Mouse (Mus musculus): ENCODE measurements around the gene Hoxb13. TPM values are rescaled to one million over a fixed set of nuclear protein-coding genes. Genes with fewer than 3 reads are reported as not detected.

Hoxb13 gene
- polyA plus RNA-seq, 1 experiment: not detected

GRCm38 (mm10) chr11:96187321-96187720, 6.8 kb upstream of the Hoxb13 start:
- Histone ChIP-seq H3K4me1 (ENCODE audit: control insufficient read depth, insufficient read depth, low read length) (no peaks in the 10 kb centered on the region), H3K4me3 (ENCODE audit: insufficient read depth, low read length) (no peak overlapping the region), H3K27ac (ENCODE audit: insufficient read depth, low read depth, low read length) (no peak overlapping the region)
- TF ChIP-seq CTCF (IDR thresholded peaks at IDR 0.05; ENCODE audit: low read depth, low read length) (no peak), POLR2A (IDR thresholded peaks at IDR 0.05; ENCODE audit: borderline replicate concordance, low read depth, low read length) (no peak)

- no peak for TF ChIP-seq POLR2A (IDR thresholded peaks at IDR 0.05; ENCODE audit: borderline replicate concordance, low read depth, low read length)
- no peak for TF ChIP-seq CTCF (IDR thresholded peaks at IDR 0.05; ENCODE audit: low read depth, low read length)
- no peak overlapping the region for H3K27ac ChIP-seq (ENCODE audit: insufficient read depth, low read depth, low read length)
- H3K4me3 ChIP-seq (ENCODE audit: insufficient read depth, low read length): no peak overlapping the region
- H3K4me1 ChIP-seq (ENCODE audit: control insufficient read depth, insufficient read depth, low read length): no peaks in the 10 kb centered on the region
Measured at GRCm38 (mm10) chr11:96189810-96190522, 4.2 kb upstream of the Hoxb13 start.

GRCm38 (mm10) chr11:96191132-96191531, 3.0 kb upstream of the Hoxb13 start:
- Histone ChIP-seq H3K4me1 (ENCODE audit: control insufficient read depth, insufficient read depth, low read length) (no peaks in the 10 kb centered on the region), H3K27ac (ENCODE audit: insufficient read depth, low read depth, low read length) (no peak overlapping the region), H3K4me3 (ENCODE audit: insufficient read depth, low read length) (no peak overlapping the region)
- TF ChIP-seq CTCF (IDR thresholded peaks at IDR 0.05; ENCODE audit: low read depth, low read length) (no peak), POLR2A (IDR thresholded peaks at IDR 0.05; ENCODE audit: borderline replicate concordance, low read depth, low read length) (no peak)

GRCm38 (mm10) chr11:96194401-96194710, 240 bp downstream of the Hoxb13 start:
- Histone ChIP-seq H3K27ac (ENCODE audit: insufficient read depth, low read depth, low read length) (no peak overlapping the region), H3K4me1 (ENCODE audit: control insufficient read depth, insufficient read depth, low read length) (no peaks in the 10 kb centered on the region), H3K4me3 (ENCODE audit: insufficient read depth, low read length) (no peak overlapping the region)
- TF ChIP-seq CTCF (IDR thresholded peaks at IDR 0.05; ENCODE audit: low read depth, low read length) (no peak), POLR2A (IDR thresholded peaks at IDR 0.05; ENCODE audit: borderline replicate concordance, low read depth, low read length) (no peak)

- TF ChIP-seq POLR2A (IDR thresholded peaks at IDR 0.05; ENCODE audit: borderline replicate concordance, low read depth, low read length) (no peak), CTCF (IDR thresholded peaks at IDR 0.05; ENCODE audit: low read depth, low read length) (no peak)
- Histone ChIP-seq H3K27ac (ENCODE audit: insufficient read depth, low read depth, low read length) (no peak overlapping the region), H3K4me3 (ENCODE audit: insufficient read depth, low read length) (no peak overlapping the region)
Measured at GRCm38 (mm10) chr11:96194961-96195640, 985 bp downstream of the Hoxb13 start.

GRCm38 (mm10) chr11:96195769-96196280, 1.7 kb downstream of the Hoxb13 start:
- Histone ChIP-seq H3K27ac (ENCODE audit: insufficient read depth, low read depth, low read length) (no peak overlapping the region), H3K4me3 (ENCODE audit: insufficient read depth, low read length) (no peak overlapping the region), H3K4me1 (ENCODE audit: control insufficient read depth, insufficient read depth, low read length) (no peaks in the 10 kb centered on the region; the same call in 1 of the 2 replicates)
- TF ChIP-seq CTCF (IDR thresholded peaks at IDR 0.05; ENCODE audit: low read depth, low read length) (no peak), POLR2A (IDR thresholded peaks at IDR 0.05; ENCODE audit: borderline replicate concordance, low read depth, low read length) (no peak)

More at GRCm38 (mm10) chr11:96194961-96195640, 985 bp downstream of the Hoxb13 start:
- no peaks in the 10 kb centered on the region; the same call in 1 of the 2 replicates for H3K4me1 ChIP-seq (ENCODE audit: control insufficient read depth, insufficient read depth, low read length)

- Histone ChIP-seq H3K4me1 (ENCODE audit: control insufficient read depth, insufficient read depth, low read length) (no peaks in the 10 kb centered on the region; the same call in 1 of the 2 replicates), H3K4me3 (ENCODE audit: insufficient read depth, low read length) (no peak overlapping the region), H3K27ac (ENCODE audit: insufficient read depth, low read depth, low read length) (no peak overlapping the region)
- TF ChIP-seq CTCF (IDR thresholded peaks at IDR 0.05; ENCODE audit: low read depth, low read length) (no peak), POLR2A (IDR thresholded peaks at IDR 0.05; ENCODE audit: borderline replicate concordance, low read depth, low read length) (no peak)
Measured at GRCm38 (mm10) chr11:96198642-96199041, 4.5 kb downstream of the Hoxb13 start.

- no peak overlapping the region for H3K27ac ChIP-seq (ENCODE audit: insufficient read depth, low read depth, low read length)
- no peak for TF ChIP-seq CTCF (IDR thresholded peaks at IDR 0.05; ENCODE audit: low read depth, low read length)
- no peak for TF ChIP-seq POLR2A (IDR thresholded peaks at IDR 0.05; ENCODE audit: borderline replicate concordance, low read depth, low read length)
- H3K4me1 ChIP-seq (ENCODE audit: control insufficient read depth, insufficient read depth, low read length): no peaks in the 10 kb centered on the region; the same call in 1 of the 2 replicates
- no peak overlapping the region for H3K4me3 ChIP-seq (ENCODE audit: insufficient read depth, low read length)
Measured at GRCm38 (mm10) chr11:96199181-96200086, 5.3 kb downstream of the Hoxb13 start.

- no peak for TF ChIP-seq CTCF (IDR thresholded peaks at IDR 0.05; ENCODE audit: low read depth, low read length)
- no peaks in the 10 kb centered on the region; the same call in 1 of the 2 replicates for H3K4me1 ChIP-seq (ENCODE audit: control insufficient read depth, insufficient read depth, low read length)
- no peak overlapping the region for H3K4me3 ChIP-seq (ENCODE audit: insufficient read depth, low read length)
- no peak overlapping the region for H3K27ac ChIP-seq (ENCODE audit: insufficient read depth, low read depth, low read length)
Measured at GRCm38 (mm10) chr11:96200183-96200655, 6.1 kb downstream of the Hoxb13 start.

All from bone marrow macrophage, adult 2 months (primary cell).